Mouse (Mus musculus) erythroblast, embryonic 14.5 days (primary cell): ENCODE results near the gene Klhl41.

Experiments used
- GATA1 ChIP-seq: IDR thresholded peaks from 2 replicates; pipeline ENCODE4 v1.6.1; 2012; ENCODE audit warnings: low read length, inconsistent platforms, mixed read lengths
- TAL1 ChIP-seq: IDR thresholded peaks from 3 replicates; pipeline ENCODE4 v1.6.1; 2012; ENCODE audit warnings: low read length, inconsistent platforms, mixed read lengths

GRCm38 (mm10) chr2:69716483-69716882 lies 46.6 kb downstream of the Klhl41 start:
- TF ChIP-seq GATA1 = no peak
- TF ChIP-seq TAL1 = no peak
